Mouse (Mus musculus): ENCODE measurements around the gene Cyp1a2. TPM values are rescaled to one million over a fixed set of nuclear protein-coding genes. Genes with fewer than 3 reads are reported as not detected.

Cyp1a2 gene
- polyA plus RNA-seq, 1 experiment, result 0.44 TPM

GRCm38 (mm10) chr9:57664616-57665015, 18.9 kb downstream of the Cyp1a2 start:
- H3K4me1 ChIP-seq (ENCODE audit: control insufficient read depth, insufficient read depth, low read length), result peaks cover 15% of the 10 kb centered on the region
- TF ChIP-seq CTCF (IDR thresholded peaks at IDR 0.05; ENCODE audit: insufficient read depth, low read length) (no peak), POLR2A (IDR thresholded peaks at IDR 0.05; ENCODE audit: borderline replicate concordance, extremely low read depth, low read depth, low read length) (no peak)
- no peak for DNase-seq
- 57% methylated on average over 7 of the region's 7 CpGs for WGBS
- H3K4me3 ChIP-seq (replicated peaks; ENCODE audit: extremely low read depth, low read depth, low read length), result no peak overlapping the region

DNA sequence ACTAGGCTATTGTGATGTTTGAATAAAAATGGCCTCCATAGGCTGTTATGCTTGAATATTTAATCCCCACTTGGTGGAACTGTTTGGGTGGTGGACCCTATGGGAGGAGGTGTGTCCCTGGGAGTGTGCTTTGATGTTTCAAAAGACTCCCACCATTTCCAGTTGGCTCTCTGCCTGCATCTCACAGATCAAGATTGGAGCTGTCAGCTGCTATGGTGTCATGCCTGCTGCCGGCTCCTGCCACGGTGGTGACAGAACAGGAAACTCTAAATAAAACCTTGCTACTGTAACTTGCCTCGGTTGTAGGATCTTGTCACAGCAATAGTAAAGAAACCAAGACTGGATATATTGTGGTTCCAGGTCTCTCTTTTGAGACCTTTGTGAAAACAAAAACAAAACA, 22.0 kb downstream of the Cyp1a2 start:
- Histone ChIP-seq H3K4me1 (ENCODE audit: control insufficient read depth, insufficient read depth, low read length) (peaks cover 2% of the 10 kb centered on the region; the same call in 1 of the 2 replicates), H3K4me3 (replicated peaks; ENCODE audit: extremely low read depth, low read depth, low read length) (no peak overlapping the region)
- TF ChIP-seq CTCF (IDR thresholded peaks at IDR 0.05; ENCODE audit: insufficient read depth, low read length) (no peak), POLR2A (IDR thresholded peaks at IDR 0.05; ENCODE audit: borderline replicate concordance, extremely low read depth, low read depth, low read length) (no peak)
- 38% methylated on average over 3 of the region's 3 CpGs for WGBS
- DNase-seq, result no peak

DNA sequence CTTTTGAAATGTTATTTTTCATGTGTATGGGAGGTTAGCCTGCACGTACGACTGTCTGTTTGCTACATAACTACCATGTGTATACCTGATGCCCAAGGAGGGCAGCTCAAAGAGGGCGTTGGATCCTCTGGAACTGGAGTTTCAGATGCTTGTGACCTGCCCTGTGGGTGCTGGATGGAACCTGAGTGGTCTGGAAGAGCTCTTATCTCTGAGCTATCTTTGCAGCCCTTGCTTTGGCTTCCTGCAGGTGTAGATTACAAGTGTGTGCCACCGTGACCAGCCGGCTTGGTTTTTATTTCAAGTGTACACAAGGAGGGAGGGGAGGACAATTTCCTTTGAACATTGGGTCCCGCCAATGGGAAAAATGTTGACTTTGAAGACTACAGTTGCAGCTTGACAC, 23.0 kb downstream of the Cyp1a2 start:
- no peak for DNase-seq
- no peak for TF ChIP-seq CTCF (IDR thresholded peaks at IDR 0.05; ENCODE audit: insufficient read depth, low read length)
- no peak for TF ChIP-seq POLR2A (IDR thresholded peaks at IDR 0.05; ENCODE audit: borderline replicate concordance, extremely low read depth, low read depth, low read length)
- H3K4me3 ChIP-seq (replicated peaks; ENCODE audit: extremely low read depth, low read depth, low read length), result no peak overlapping the region
- WGBS, result 46% methylated on average over 6 of the region's 6 CpGs
- peaks cover 2% of the 10 kb centered on the region; the same call in 1 of the 2 replicates for H3K4me1 ChIP-seq (ENCODE audit: control insufficient read depth, insufficient read depth, low read length)

DNA sequence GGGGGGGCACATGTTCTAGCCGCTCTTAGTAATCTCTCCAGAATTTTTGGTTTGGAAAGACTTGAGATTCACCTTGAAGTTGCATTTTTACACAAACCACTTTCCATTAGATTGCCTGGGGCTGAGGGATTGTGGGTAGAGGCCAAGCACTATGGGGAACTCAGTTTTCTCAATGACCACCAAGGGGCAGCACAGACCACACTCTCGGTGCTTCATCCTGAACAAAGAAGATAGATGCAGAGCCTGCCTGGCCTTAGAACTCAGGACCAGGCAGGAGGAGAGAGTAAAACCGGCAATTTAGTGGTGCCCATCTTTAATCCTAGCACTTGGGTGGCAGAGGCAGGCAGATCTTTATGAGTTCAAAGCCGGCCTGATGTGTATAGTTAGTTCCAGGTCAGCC, 23.7 kb downstream of the Cyp1a2 start:
- DNase-seq, result peak; percentile 65
- TF ChIP-seq CTCF (IDR thresholded peaks at IDR 0.05; ENCODE audit: insufficient read depth, low read length) (peak; percentile 95), POLR2A (IDR thresholded peaks at IDR 0.05; ENCODE audit: borderline replicate concordance, extremely low read depth, low read depth, low read length) (no peak)
- WGBS, result 13% methylated on average over 4 of the region's 4 CpGs
- peaks cover 2% of the 10 kb centered on the region; the same call in 1 of the 2 replicates for H3K4me1 ChIP-seq (ENCODE audit: control insufficient read depth, insufficient read depth, low read length)
- no peak overlapping the region for H3K4me3 ChIP-seq (replicated peaks; ENCODE audit: extremely low read depth, low read depth, low read length)

GRCm38 (mm10) chr9:57658970-57659369, 24.5 kb downstream of the Cyp1a2 start:
- no peak for DNase-seq
- Histone ChIP-seq H3K4me3 (replicated peaks; ENCODE audit: extremely low read depth, low read depth, low read length) (no peak overlapping the region), H3K4me1 (ENCODE audit: control insufficient read depth, insufficient read depth, low read length) (peaks cover 2% of the 10 kb centered on the region; the same call in 1 of the 2 replicates)
- 77% methylated on average over 4 of the region's 4 CpGs for WGBS
- TF ChIP-seq POLR2A (IDR thresholded peaks at IDR 0.05; ENCODE audit: borderline replicate concordance, extremely low read depth, low read depth, low read length) (no peak), CTCF (IDR thresholded peaks at IDR 0.05; ENCODE audit: insufficient read depth, low read length) (no peak)

DNA sequence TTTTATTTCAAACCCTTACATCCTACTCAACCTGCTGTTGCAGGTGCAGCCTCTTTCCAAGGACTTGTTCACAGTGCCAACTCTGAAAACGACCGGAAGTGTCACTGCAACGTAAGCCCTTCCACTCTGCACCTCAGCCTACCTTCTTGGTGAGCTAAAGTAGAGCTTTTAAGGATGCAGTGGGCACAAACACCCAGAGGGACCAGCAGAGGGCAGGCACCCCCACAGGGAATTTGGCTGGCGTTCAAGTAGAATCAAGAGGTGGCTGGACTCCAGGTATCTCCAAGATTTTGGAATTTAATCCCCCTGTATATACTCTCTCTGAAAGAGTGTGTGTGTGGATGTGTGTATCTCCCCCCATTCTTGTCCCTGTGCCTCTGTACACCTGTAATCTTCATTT, 25.7 kb downstream of the Cyp1a2 start:
- H3K4me1 ChIP-seq (ENCODE audit: control insufficient read depth, insufficient read depth, low read length), result peaks cover 2% of the 10 kb centered on the region; the same call in 1 of the 2 replicates
- no peak for DNase-seq
- TF ChIP-seq POLR2A (IDR thresholded peaks at IDR 0.05; ENCODE audit: borderline replicate concordance, extremely low read depth, low read depth, low read length), result no peak
- no peak for TF ChIP-seq CTCF (IDR thresholded peaks at IDR 0.05; ENCODE audit: insufficient read depth, low read length)
- no peak overlapping the region for H3K4me3 ChIP-seq (replicated peaks; ENCODE audit: extremely low read depth, low read depth, low read length)
- WGBS, result 51% methylated on average over 4 of the region's 4 CpGs

- no peak overlapping the region for H3K4me3 ChIP-seq (replicated peaks; ENCODE audit: extremely low read depth, low read depth, low read length)
- DNase-seq, result no peak
- 69% methylated on average over 19 of the region's 19 CpGs for WGBS
- H3K4me1 ChIP-seq (ENCODE audit: control insufficient read depth, insufficient read depth, low read length), result peaks cover 2% of the 10 kb centered on the region; the same call in 1 of the 2 replicates
- no peak for TF ChIP-seq POLR2A (IDR thresholded peaks at IDR 0.05; ENCODE audit: borderline replicate concordance, extremely low read depth, low read depth, low read length)
These were observed 26.7 kb downstream of the Cyp1a2 start for GRCm38 (mm10) chr9:57656631-57657350.

DNA sequence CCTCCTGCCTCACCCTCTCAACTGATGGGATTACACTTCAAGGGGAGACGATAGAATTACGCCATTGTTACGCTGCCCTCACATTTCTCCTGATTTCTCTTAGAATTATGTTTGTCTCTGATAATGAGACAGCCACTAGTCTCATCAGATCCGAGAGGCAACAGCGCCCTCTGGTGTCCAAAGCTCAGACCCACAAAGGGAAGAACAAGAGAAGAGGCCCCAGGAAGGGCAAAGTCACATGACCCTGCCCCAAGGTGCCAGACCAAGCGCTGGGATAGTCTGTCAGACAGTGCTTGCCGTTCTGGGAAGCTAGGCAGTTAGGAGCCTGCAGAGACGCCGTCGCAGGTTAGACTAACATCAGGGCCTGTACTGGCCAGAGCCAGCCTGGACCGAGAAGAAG, 27.8 kb downstream of the Cyp1a2 start:
- Histone ChIP-seq H3K4me3 (replicated peaks; ENCODE audit: extremely low read depth, low read depth, low read length) (no peak overlapping the region), H3K4me1 (ENCODE audit: control insufficient read depth, insufficient read depth, low read length) (peaks cover 2% of the 10 kb centered on the region; the same call in 1 of the 2 replicates)
- 1% methylated on average over 11 of the region's 11 CpGs for WGBS
- TF ChIP-seq CTCF (IDR thresholded peaks at IDR 0.05; ENCODE audit: insufficient read depth, low read length) (peak; percentile 91), POLR2A (IDR thresholded peaks at IDR 0.05; ENCODE audit: borderline replicate concordance, extremely low read depth, low read depth, low read length) (no peak)
- DNase-seq, result peak; percentile 93

- DNase-seq, result no peak
- no peak for TF ChIP-seq POLR2A (IDR thresholded peaks at IDR 0.05; ENCODE audit: borderline replicate concordance, extremely low read depth, low read depth, low read length)
- no peak for TF ChIP-seq CTCF (IDR thresholded peaks at IDR 0.05; ENCODE audit: insufficient read depth, low read length)
- Histone ChIP-seq H3K4me1 (ENCODE audit: control insufficient read depth, insufficient read depth, low read length) (peaks cover 2% of the 10 kb centered on the region; the same call in 1 of the 2 replicates), H3K4me3 (replicated peaks; ENCODE audit: extremely low read depth, low read depth, low read length) (no peak overlapping the region)
- 84% methylated on average over 1 of the region's 1 CpGs for WGBS
These were observed 28.5 kb downstream of the Cyp1a2 start for GRCm38 (mm10) chr9:57654966-57655365.

GRCm38 (mm10) chr9:57653283-57653682, 30.2 kb downstream of the Cyp1a2 start, which contains the start of gene Csk:
Csk (minus strand) TSS chr9:57653631.
- WGBS, result 80% methylated on average over 5 of the region's 5 CpGs
- no peak within 1 kb of the TSS for H3K4me3 ChIP-seq (replicated peaks; ENCODE audit: extremely low read depth, low read depth, low read length)
- H3K4me1 ChIP-seq (ENCODE audit: control insufficient read depth, insufficient read depth, low read length), result peaks cover 2% of the 10 kb centered on the region; the same call in 1 of the 2 replicates
- TF ChIP-seq CTCF (IDR thresholded peaks at IDR 0.05; ENCODE audit: insufficient read depth, low read length), result no peak
- no peak for TF ChIP-seq POLR2A (IDR thresholded peaks at IDR 0.05; ENCODE audit: borderline replicate concordance, extremely low read depth, low read depth, low read length)
- no peak for DNase-seq
